Mouse (Mus musculus): ENCODE data around the gene Gm11937.
A peak's percentile ranks its signal among the peaks of the same experiment; 100 is the strongest.

Gm11937 gene

DNA sequence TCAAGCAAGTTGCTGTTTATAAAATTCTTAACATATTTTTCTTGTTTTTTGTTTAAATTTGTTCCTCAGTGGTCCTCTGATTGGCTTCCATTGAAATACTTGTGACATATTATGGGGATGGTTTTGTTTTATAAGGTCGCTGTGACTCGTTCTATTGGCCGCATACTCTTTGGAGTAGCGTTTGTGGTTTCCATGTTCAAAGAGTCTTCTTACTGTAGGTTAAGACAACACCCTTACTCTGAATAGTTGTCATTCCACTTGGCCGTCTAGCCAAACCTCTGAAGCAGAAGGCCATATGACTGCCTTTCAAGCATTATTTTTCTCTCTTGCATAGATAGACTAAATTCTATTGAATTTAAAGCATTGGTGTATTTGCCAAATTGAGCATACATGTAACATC lies 28.9 kb downstream of the Gm11937 start:
- no peak for DNase-seq

DNA sequence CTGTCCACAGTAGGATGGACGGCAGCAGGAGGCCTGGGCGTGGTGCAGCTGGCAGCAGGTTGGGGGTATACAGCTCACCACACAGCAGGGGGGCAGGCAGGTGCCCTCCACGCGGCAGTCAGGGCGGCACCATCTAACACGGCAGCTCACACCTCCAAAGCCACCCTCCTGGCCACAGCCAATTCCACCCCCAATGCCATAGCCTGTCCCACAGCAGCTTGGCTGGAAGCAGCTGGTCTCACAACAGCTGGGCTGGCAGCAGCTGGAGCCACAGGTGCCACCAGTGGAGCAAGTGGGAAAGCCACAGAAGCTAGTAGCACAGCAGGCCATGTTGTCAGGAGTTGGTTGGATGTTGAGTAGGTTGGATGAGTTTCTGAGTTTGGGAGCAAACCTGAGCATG lies 29.4 kb downstream of the Gm11937 start, which contains the start of gene Krtap1-5:
Krtap1-5 (minus strand) TSS at position 381 of the 400 bp plus-strand sequence.
- DNase-seq, result no peak

DNA sequence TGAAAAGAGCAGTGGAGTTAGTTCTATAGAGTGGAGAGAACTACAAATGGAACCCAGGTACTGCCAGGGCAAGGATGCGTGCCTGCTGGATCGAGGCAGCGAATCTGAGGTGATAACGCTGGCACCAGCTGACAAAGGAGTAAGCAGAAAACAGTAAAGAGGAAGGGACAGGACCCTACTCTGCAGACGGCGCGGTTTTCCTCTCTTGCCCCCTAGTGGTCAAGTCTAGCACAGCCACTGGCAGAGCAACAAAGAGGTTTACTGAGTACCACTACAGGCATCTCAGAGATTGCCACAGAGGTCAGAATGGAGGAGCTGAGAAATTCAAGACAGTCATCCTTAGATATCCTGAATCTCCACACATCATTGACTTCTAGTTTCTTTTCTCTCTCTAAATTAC lies 35.9 kb downstream of the Gm11937 start:
- DNase-seq, result peak; percentile 83

DNA sequence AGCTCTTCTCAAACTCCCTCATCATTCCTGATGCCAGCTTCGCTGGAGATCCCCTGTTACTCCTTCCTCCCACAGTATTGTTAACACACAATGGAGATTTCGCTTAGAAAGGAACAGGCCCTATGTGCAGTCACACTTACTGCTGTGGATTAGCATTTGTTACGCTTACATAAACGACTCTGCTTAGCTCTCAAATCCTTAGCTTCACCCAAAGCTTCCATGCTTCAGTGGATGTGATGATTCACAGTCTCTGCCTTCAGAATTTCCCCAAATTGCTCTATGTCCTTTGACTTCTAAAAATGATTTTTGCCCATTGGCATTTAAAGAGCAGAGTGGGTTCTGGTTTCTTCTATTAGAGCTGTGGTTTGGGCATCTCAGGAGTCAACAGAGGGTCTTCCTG lies 36.8 kb downstream of the Gm11937 start:
- no peak for DNase-seq

DNA sequence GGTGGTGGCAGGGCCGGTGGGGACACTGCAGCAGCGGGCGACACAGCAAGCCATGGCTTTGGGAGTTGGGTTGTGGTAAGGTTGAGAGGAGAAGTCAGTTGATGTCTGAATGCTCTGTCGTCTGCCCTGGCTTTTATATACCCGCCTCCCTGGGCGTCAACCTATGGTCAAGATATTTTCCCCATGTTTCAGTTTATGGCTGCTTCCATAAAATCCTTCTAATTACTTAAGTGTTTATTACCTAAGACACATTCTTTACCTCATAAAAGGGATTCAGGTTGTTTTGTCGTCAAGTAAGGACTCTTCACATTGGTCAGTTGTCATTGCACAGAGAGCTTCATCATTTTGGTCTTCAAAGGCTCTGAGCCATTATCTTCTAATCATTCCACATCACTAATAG lies 43.5 kb downstream of the Gm11937 start, which contains the start of gene Krtap3-1:
Krtap3-1 (minus strand) TSS at position 101 of the 400 bp plus-strand sequence.
- no peak for DNase-seq

DNA sequence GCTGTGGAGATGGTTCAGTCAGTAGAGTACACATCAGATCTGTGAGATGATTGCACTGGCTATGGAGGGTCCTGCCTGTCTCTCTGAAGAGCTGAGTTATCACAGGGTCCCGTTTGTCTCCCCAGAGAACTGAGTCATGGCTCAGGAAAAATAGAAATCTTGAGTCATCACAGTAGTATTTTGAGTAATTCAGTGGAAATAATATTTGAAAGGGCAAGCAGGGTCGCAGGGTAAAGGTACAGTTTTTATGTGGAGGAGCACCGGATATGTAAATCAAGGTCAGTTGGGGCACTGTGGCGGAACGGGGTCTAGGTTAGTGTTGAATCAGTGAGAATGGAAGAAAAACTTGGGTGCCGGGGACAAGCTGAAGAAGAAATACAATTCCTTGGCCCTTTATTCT lies 47.4 kb downstream of the Gm11937 start:
- DNase-seq, result no peak

Measured in kidney, postnatal 10 days (tissue).